Mouse (Mus musculus) limb, embryonic 10.5 days (tissue): Measurements from ENCODE around the gene Zdhhc15. TPM values are rescaled to one million over a fixed set of nuclear protein-coding genes. Genes with fewer than 3 reads are reported as not detected.

Source experiments
- DNase-seq: peaks from one replicate; pipeline ENCODE4 v3.0.0-alpha.2; 2017; ENCODE audit warnings: low spot score
- H3K27ac ChIP-seq: fragments of 300-500 bp; sonication (generic); 2 replicates; pipeline ENCODE4 v1.5.1; 2016; ENCODE audit warnings: mild to moderate bottlenecking
- H3K27me3 ChIP-seq: fragments of 300-500 bp; sonication (generic); 2 replicates; pipeline ENCODE4 v1.6.1; 2016; ENCODE audit warnings: low read depth, mild to moderate bottlenecking; ENCODE audit not compliant: poor library complexity, severe bottlenecking
- H3K36me3 ChIP-seq: fragments of 300-500 bp; sonication (generic); 2 replicates; pipeline ENCODE4 v1.6.1; 2016; ENCODE audit warnings: mild to moderate bottlenecking, moderate library complexity
- H3K4me1 ChIP-seq: fragments of 300-500 bp; sonication (generic); 2 replicates; pipeline ENCODE4 v1.6.1; 2016
- H3K4me3 ChIP-seq: fragments of 300-500 bp; sonication (generic); 2 replicates; pipeline ENCODE4 v1.5.1; 2016; ENCODE audit warnings: mild to moderate bottlenecking, moderate library complexity
- H3K9me3 ChIP-seq: fragments of 300-500 bp; sonication (generic); replicated peaks from 2 replicates; pipeline ENCODE4 v1.6.1; 2016; ENCODE audit warnings: mild to moderate bottlenecking
- WGBS: fragments of 180-500 bp; shearing (Covaris S2); methylation state at CpG from one replicate; pipeline ENCODE4 v1.1.7; 2016; 5-methylcytosine and 5-hydroxymethylcytosine counted together
- polyA plus RNA-seq: library from polyadenylated mRNA; unstranded; fragments of >200 nt; fragmentation: Nextera tagmentation; extraction: Ambion mirVana; gene quantifications from 2 replicates; pipeline ENCODE4 v1.2.1, GENCODE M21; 2016

Gene Zdhhc15
- polyA plus RNA-seq, 1 experiment from 2014 or later, result 14.8 TPM

GRCm38 (mm10) chrX:104501765-104502164, 169.1 kb downstream of the Zdhhc15 start:
- DNase-seq, result no peak
- Histone ChIP-seq H3K36me3 (no peaks in the 10 kb centered on the region), H3K9me3 (no peaks in the 10 kb centered on the region), H3K4me1 (no peaks in the 10 kb centered on the region), H3K27me3 (peaks cover 89% of the 10 kb centered on the region), H3K27ac (no peak overlapping the region), H3K4me3 (no peak overlapping the region)
- WGBS, result 92% methylated on average over 5 of the region's 5 CpGs

DNA sequence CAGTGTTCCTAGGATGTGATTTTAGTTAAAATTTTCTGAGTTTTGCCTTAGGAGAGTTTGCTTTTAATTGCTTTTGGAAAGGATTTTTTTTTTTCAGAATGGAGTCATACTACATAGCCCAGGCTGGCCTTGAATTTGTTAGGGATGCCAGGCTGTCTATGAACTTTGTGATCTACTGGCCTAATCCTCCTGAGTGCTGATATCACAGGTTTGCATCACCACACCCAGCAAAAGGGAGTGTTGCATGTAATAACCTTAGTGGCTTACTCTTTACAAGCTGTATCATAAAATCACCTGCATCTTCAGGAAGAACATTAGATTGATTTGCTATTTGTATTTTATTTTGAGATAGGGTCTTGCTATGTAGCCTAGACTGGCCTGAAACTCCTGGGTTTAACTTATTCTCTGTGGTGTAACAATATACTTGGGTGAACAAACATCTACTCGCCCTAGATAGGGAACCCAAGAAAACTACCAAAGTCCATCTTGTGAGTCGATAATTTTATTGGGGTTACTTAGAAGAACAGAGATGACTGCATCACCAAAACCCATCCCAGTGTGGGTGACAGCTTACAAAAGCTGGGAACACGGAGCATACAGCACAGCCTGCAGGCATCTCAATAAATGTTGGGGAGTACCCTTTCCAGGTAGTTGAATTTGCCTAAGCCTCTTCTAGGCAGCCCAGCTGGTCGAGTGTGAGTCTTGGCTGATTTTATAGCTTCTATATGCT, 181.1 kb downstream of the Zdhhc15 start:
- WGBS, result 52% methylated on average over 4 of the region's 4 CpGs
- H3K27me3 ChIP-seq, result peaks cover 90% of the 10 kb centered on the region

GRCm38 (mm10) chrX:104488870-104489467, 181.9 kb downstream of the Zdhhc15 start:
- no peak for DNase-seq
- no peaks in the 10 kb centered on the region for H3K36me3 ChIP-seq
- H3K4me3 ChIP-seq, result no peak overlapping the region
- H3K9me3 ChIP-seq, result no peaks in the 10 kb centered on the region
- 83% methylated on average over 4 of the region's 4 CpGs for WGBS
- H3K27me3 ChIP-seq, result peaks cover 90% of the 10 kb centered on the region
- no peak overlapping the region for H3K27ac ChIP-seq
- H3K4me1 ChIP-seq, result 0 out of 2 replicates have a peak, but pooled peaks cover 3% of the 10 kb centered on the region

More for the DNA sequence above, 181.1 kb downstream of the Zdhhc15 start:
- DNase-seq, result no peak
- Histone ChIP-seq H3K27ac (no peak overlapping the region), H3K4me1 (0 out of 2 replicates have a peak, but pooled peaks cover 3% of the 10 kb centered on the region), H3K9me3 (no peaks in the 10 kb centered on the region), H3K36me3 (no peaks in the 10 kb centered on the region), H3K4me3 (no peak overlapping the region)

DNA sequence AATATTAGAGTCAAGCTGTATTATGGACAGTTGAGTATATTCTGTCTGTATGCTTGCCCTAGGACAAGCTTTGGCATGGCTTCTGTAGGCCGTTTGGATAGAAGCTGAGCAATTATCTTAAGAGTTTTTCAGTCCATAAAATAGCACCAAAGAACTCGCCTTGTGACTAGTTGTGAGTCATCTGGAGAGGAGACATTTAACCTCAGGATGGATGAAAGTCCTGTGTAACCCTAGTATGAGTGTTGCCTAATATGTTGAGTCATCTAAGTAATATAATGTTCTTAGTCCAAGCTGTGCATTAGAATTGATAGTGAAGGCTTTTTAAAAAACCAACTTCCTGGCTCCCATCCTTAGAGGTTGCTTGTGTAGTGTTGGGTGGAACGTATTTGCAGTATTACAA, 182.8 kb downstream of the Zdhhc15 start:
- Histone ChIP-seq H3K36me3 (no peaks in the 10 kb centered on the region), H3K27me3 (peaks cover 90% of the 10 kb centered on the region), H3K27ac (no peak overlapping the region), H3K4me1 (0 out of 2 replicates have a peak, but pooled peaks cover 5% of the 10 kb centered on the region), H3K4me3 (no peak overlapping the region), H3K9me3 (no peaks in the 10 kb centered on the region)
- WGBS, result 80% methylated on average over 3 of the region's 3 CpGs
- DNase-seq, result no peak

Other genes starting within 250 kb of the Zdhhc15 start
- 1.4 TPM in 2 replicates for gene Uprt, start 188.2 kb downstream of the Zdhhc15 start, polyA plus RNA-seq
- gene Magee2, start 186.2 kb upstream of the Zdhhc15 start, polyA plus RNA-seq, result 3.5 and 6.2 TPM in 2 replicates